Mouse (Mus musculus) liver, postnatal 0 days (tissue): ENCODE data around the gene AF366264. TPM values are rescaled to one million over a fixed set of nuclear protein-coding genes. Genes with fewer than 3 reads are reported as not detected.
"Not testable (repeated sequence)": the region's sequence is repeated elsewhere in the genome, so short reads cannot be mapped to it uniquely, and the experiment has no call there.

ENCODE experiments used
- ATAC-seq: fragments of 200-750 bp; cut with Nextera tagmentation; 2 replicates; pipeline ENCODE4 v1.8.0; 2017; ENCODE audit warnings: mild to moderate bottlenecking, moderate library complexity
- DNase-seq: peaks from one replicate; pipeline ENCODE4 v3.0.0-alpha.2; 2016
- H3K27ac ChIP-seq: fragments of 300-500 bp; sonication (generic); 2 replicates; pipeline ENCODE4 v1.5.1; 2014; ENCODE audit warnings: antibody characterized with exemption, moderate library complexity, mild to moderate bottlenecking, low read depth
- H3K27me3 ChIP-seq: fragments of 300-500 bp; sonication (generic); 2 replicates; pipeline ENCODE4 v1.6.1; 2014; ENCODE audit warnings: low read length, control low read depth, mixed read lengths; ENCODE audit not compliant: insufficient read depth
- H3K36me3 ChIP-seq: fragments of 300-500 bp; sonication (generic); replicated peaks from 2 replicates; pipeline ENCODE4 v1.6.1; 2014; ENCODE audit warnings: mild to moderate bottlenecking, control low read depth, low read length, moderate library complexity, mixed read lengths; ENCODE audit not compliant: insufficient read depth
- H3K4me1 ChIP-seq: fragments of 300-500 bp; sonication (generic); 2 replicates; pipeline ENCODE4 v1.6.1; 2014; ENCODE audit warnings: antibody characterized with exemption, mild to moderate bottlenecking, control low read depth; ENCODE audit not compliant: insufficient read depth
- H3K4me2 ChIP-seq: fragments of 300-500 bp; sonication (generic); 2 replicates; pipeline ENCODE4 v1.6.1; 2014; ENCODE audit warnings: low read depth, mild to moderate bottlenecking, low read length, moderate library complexity, mixed read lengths
- H3K4me3 ChIP-seq: fragments of 300-500 bp; sonication (generic); 2 replicates; pipeline ENCODE4 v1.5.1; 2014; ENCODE audit warnings: low read depth, low read length
- H3K9ac ChIP-seq: fragments of 300-500 bp; sonication (generic); replicated peaks from 2 replicates; pipeline ENCODE4 v1.6.1; 2014; ENCODE audit warnings: mild to moderate bottlenecking, moderate library complexity
- H3K9me3 ChIP-seq: fragments of 300-500 bp; sonication (generic); 2 replicates; pipeline ENCODE4 v1.6.1; 2016; ENCODE audit warnings: mild to moderate bottlenecking, control low read depth, low read length, mixed read lengths
- CTCF ChIP-seq: sonication (generic); IDR thresholded peaks from 2 replicates; pipeline ENCODE4 v1.5.1; 2016; ENCODE audit warnings: antibody characterized with exemption, low read depth
- EP300 ChIP-seq: IDR thresholded peaks from 2 replicates; pipeline ENCODE4 v1.6.1; 2016; ENCODE audit warnings: antibody characterized with exemption, low read depth, mild to moderate bottlenecking
- WGBS: fragments of 180-500 bp; shearing (Covaris S2); extraction: QIAGEN DNeasy Blood & Tissue Kit; methylation state at CpG from one replicate; pipeline ENCODE4 v1.1.7; 2014; ENCODE audit not compliant: insufficient replicate concordance; 5-methylcytosine and 5-hydroxymethylcytosine counted together
- polyA plus RNA-seq: library from polyadenylated mRNA; unstranded; fragments of >200 nt; fragmentation: Nextera tagmentation; extraction: Ambion mirVana; gene quantifications from 2 replicates; pipeline ENCODE4 v1.2.1, GENCODE M21; 2015

Gene AF366264
- polyA plus RNA-seq, result not detected in 2 replicates

GRCm38 (mm10) chr8:13838289-13838688 lies at the start of gene AF366264:
AF366264 (minus strand) TSS chr8:13838389.
- WGBS, result 81% methylated on average over 5 of the region's 5 CpGs
- not testable (repeated sequence) for H3K36me3 ChIP-seq

GRCm38 (mm10) chr8:13843286-13843685 lies 5.1 kb upstream of the AF366264 start:
- not testable (repeated sequence) for H3K27me3 ChIP-seq, H3K9me3 ChIP-seq, H3K4me2 ChIP-seq, H3K9ac ChIP-seq, H3K4me1 ChIP-seq, DNase-seq, H3K36me3 ChIP-seq, H3K4me3 ChIP-seq, H3K27ac ChIP-seq, ATAC-seq
- WGBS, result 72% methylated on average over 1 of the region's 1 CpGs

More at GRCm38 (mm10) chr8:13838289-13838688, at the start of gene AF366264:
- not testable (repeated sequence) for H3K9me3 ChIP-seq, H3K4me2 ChIP-seq, DNase-seq, H3K4me1 ChIP-seq, H3K9ac ChIP-seq, ATAC-seq, H3K27ac ChIP-seq, H3K4me3 ChIP-seq, H3K27me3 ChIP-seq

- no peak overlapping the region for H3K27ac ChIP-seq
- no peak overlapping the region for H3K9ac ChIP-seq
- H3K36me3 ChIP-seq, result no peaks in the 10 kb centered on the region
- H3K27me3 ChIP-seq, result no peaks in the 10 kb centered on the region
- DNase-seq, result no peak
- no peak for ATAC-seq
- no peak for TF ChIP-seq CTCF
- TF ChIP-seq EP300, result no peak
- WGBS, result 62% methylated on average over 7 of the region's 7 CpGs
- no peaks in the 10 kb centered on the region for H3K4me1 ChIP-seq
- H3K4me2 ChIP-seq, result no peak overlapping the region
- no peak overlapping the region for H3K4me3 ChIP-seq
- H3K9me3 ChIP-seq, result no peaks in the 10 kb centered on the region
Observed at GRCm38 (mm10) chr8:13828598-13829172, 9.5 kb downstream of the AF366264 start.

GRCm38 (mm10) chr8:13799566-13799965 lies 38.6 kb downstream of the AF366264 start:
- no peaks in the 10 kb centered on the region for H3K9me3 ChIP-seq

GRCm38 (mm10) chr8:13797676-13798075 lies 40.5 kb downstream of the AF366264 start:
- Histone ChIP-seq H3K27me3 (no peaks in the 10 kb centered on the region), H3K4me2 (no peak overlapping the region), H3K36me3 (peaks cover 20% of the 10 kb centered on the region; the same call in 1 of the 2 replicates), H3K27ac (no peak overlapping the region), H3K4me1 (no peaks in the 10 kb centered on the region), H3K9ac (no peak overlapping the region), H3K4me3 (no peak overlapping the region), H3K9me3 (no peaks in the 10 kb centered on the region)
- WGBS, result 86% methylated on average over 5 of the region's 5 CpGs
- TF ChIP-seq EP300 (no peak), CTCF (no peak)
- ATAC-seq (no peak), DNase-seq (no peak)

More at GRCm38 (mm10) chr8:13799566-13799965, 38.6 kb downstream of the AF366264 start:
- 74% methylated on average over 5 of the region's 5 CpGs for WGBS
- no peak overlapping the region for H3K9ac ChIP-seq
- H3K36me3 ChIP-seq, result peaks cover 17% of the 10 kb centered on the region; the same call in 1 of the 2 replicates
- DNase-seq (no peak), ATAC-seq (no peak)
- TF ChIP-seq EP300 (no peak), CTCF (no peak)
- no peak overlapping the region for H3K27ac ChIP-seq
- no peaks in the 10 kb centered on the region for H3K27me3 ChIP-seq
- H3K4me2 ChIP-seq, result no peak overlapping the region
- no peak overlapping the region for H3K4me3 ChIP-seq
- H3K4me1 ChIP-seq, result no peaks in the 10 kb centered on the region

GRCm38 (mm10) chr8:13793746-13794101 lies 44.5 kb downstream of the AF366264 start:
- no peak overlapping the region for H3K27ac ChIP-seq
- H3K4me1 ChIP-seq, result no peaks in the 10 kb centered on the region
- H3K9ac ChIP-seq, result no peak overlapping the region
- no peak overlapping the region for H3K4me3 ChIP-seq
- H3K9me3 ChIP-seq, result no peaks in the 10 kb centered on the region
- TF ChIP-seq EP300, result no peak
- no peak for TF ChIP-seq CTCF
- 87% methylated on average over 11 of the region's 11 CpGs for WGBS
- no peak overlapping the region for H3K4me2 ChIP-seq
- peaks cover 38% of the 10 kb centered on the region for H3K36me3 ChIP-seq
- H3K27me3 ChIP-seq, result no peaks in the 10 kb centered on the region
- DNase-seq, result no peak
- no peak for ATAC-seq
